Mouse (Mus musculus) kidney, adult 2 months (tissue): ENCODE data around the gene Extl1.

Experiments
- CTCF ChIP-seq: fragments of 200-500 bp; conservative IDR thresholded peaks from 2 replicates; pipeline ENCODE4 v1.5.1; 2011; ENCODE audit warnings: low read depth, mild to moderate bottlenecking, control low read depth, low read length, moderate library complexity, mixed read lengths; ENCODE audit not compliant: insufficient read depth, insufficient read length
- POLR2A ChIP-seq: fragments of 200-500 bp; IDR thresholded peaks from one replicate; pipeline ENCODE4 v1.6.1; 2011; ENCODE audit warnings: low read depth, low read length, control low read depth

- TF ChIP-seq CTCF (no peak), POLR2A (no peak)
These were observed 26.2 kb downstream of the Extl1 start for GRCm38 (mm10) chr4:134357461-134357771.
